Mouse (Mus musculus) midbrain, embryonic 14.5 days (tissue): ENCODE measurements around the gene 2900026A02Rik. TPM values are rescaled to one million over a fixed set of nuclear protein-coding genes. Genes with fewer than 3 reads are reported as not detected.

Source experiments
- ATAC-seq: fragments of 200-750 bp; cut with Nextera tagmentation; 2 replicates; pipeline ENCODE4 v1.8.0; 2017; ENCODE audit warnings: moderate number of reproducible peaks, moderate library complexity; ENCODE audit not compliant: low FRiP score, low TSS enrichment
- DNase-seq: peaks from one replicate; pipeline ENCODE4 v3.0.0-alpha.2; 2015
- H3K27ac ChIP-seq: fragments of 300-500 bp; sonication (generic); replicated peaks from 2 replicates; pipeline ENCODE4 v1.5.1; 2014; ENCODE audit warnings: mild to moderate bottlenecking, low read depth, low read length, moderate library complexity
- H3K27me3 ChIP-seq: fragments of 300-500 bp; sonication (generic); 2 replicates; pipeline ENCODE4 v1.6.1; 2014; ENCODE audit warnings: low read length, control low read depth, mixed read lengths; ENCODE audit not compliant: control insufficient read depth, insufficient read depth
- H3K36me3 ChIP-seq: fragments of 300-500 bp; sonication (generic); 2 replicates; pipeline ENCODE4 v1.6.1; 2014; ENCODE audit warnings: low read length, control low read depth; ENCODE audit not compliant: control insufficient read depth, insufficient read depth
- H3K4me1 ChIP-seq: fragments of 300-500 bp; sonication (generic); 2 replicates; pipeline ENCODE4 v1.6.1; 2014; ENCODE audit warnings: mild to moderate bottlenecking, antibody characterized with exemption, low read length, control low read depth; ENCODE audit not compliant: control insufficient read depth, insufficient read depth
- H3K4me2 ChIP-seq: fragments of 300-500 bp; sonication (generic); 2 replicates; pipeline ENCODE4 v1.6.1; 2014; ENCODE audit warnings: mild to moderate bottlenecking, low read length, moderate library complexity
- H3K4me3 ChIP-seq: fragments of 300-500 bp; sonication (generic); replicated peaks from 2 replicates; pipeline ENCODE4 v1.5.1; 2014; ENCODE audit warnings: low read depth, low read length
- H3K9ac ChIP-seq: fragments of 300-500 bp; sonication (generic); replicated peaks from 2 replicates; pipeline ENCODE4 v1.6.1; 2014; ENCODE audit warnings: mild to moderate bottlenecking, low read length, moderate library complexity
- H3K9me3 ChIP-seq: fragments of 300-500 bp; sonication (generic); 2 replicates; pipeline ENCODE4 v1.6.1; 2016; ENCODE audit warnings: low read length, control low read depth, mixed read lengths; ENCODE audit not compliant: control insufficient read depth
- WGBS: fragments of 180-500 bp; shearing (Covaris S2); extraction: QIAGEN DNeasy Blood & Tissue Kit; methylation state at CpG from one replicate; pipeline ENCODE4 v1.1.7; 2014; 5-methylcytosine and 5-hydroxymethylcytosine counted together
- polyA plus RNA-seq: library from polyadenylated mRNA; unstranded; fragments of >200 nt; fragmentation: Nextera tagmentation; extraction: Ambion mirVana; gene quantifications from 2 replicates; pipeline ENCODE4 v1.2.1, GENCODE M21; 2014

The 2900026A02Rik gene
- polyA plus RNA-seq, 1 experiment from 2014 or later: 2.1 TPM

GRCm38 (mm10) chr5:113041567-113042071 lies 179.4 kb downstream of the 2900026A02Rik start:
- Histone ChIP-seq H3K4me2 (no peak overlapping the region), H3K9me3 (no peaks in the 10 kb centered on the region), H3K27ac (peak overlapping the region; percentile 74), H3K36me3 (no peaks in the 10 kb centered on the region), H3K4me1 (peaks cover 11% of the 10 kb centered on the region), H3K9ac (no peak overlapping the region), H3K4me3 (no peak overlapping the region), H3K27me3 (no peaks in the 10 kb centered on the region)
- WGBS: 0% methylated on average over 5 of the region's 5 CpGs
- ATAC-seq (peak; percentile 91), DNase-seq (peak; percentile 83)

GRCm38 (mm10) chr5:113040776-113041175 lies 180.3 kb downstream of the 2900026A02Rik start:
- Histone ChIP-seq H3K9ac (no peak overlapping the region), H3K27ac (0 out of 2 replicates have a peak overlapping the region, but pooled peaks have one; percentile 20), H3K4me3 (no peak overlapping the region), H3K4me1 (peaks cover 12% of the 10 kb centered on the region), H3K4me2 (no peak overlapping the region), H3K9me3 (no peaks in the 10 kb centered on the region), H3K27me3 (no peaks in the 10 kb centered on the region), H3K36me3 (no peaks in the 10 kb centered on the region)
- ATAC-seq: no peak
- 76% methylated on average over 6 of the region's 6 CpGs for WGBS
- no peak for DNase-seq

- ATAC-seq (no peak), DNase-seq (no peak)
- H3K27me3 ChIP-seq: no peaks in the 10 kb centered on the region
- H3K9me3 ChIP-seq: no peaks in the 10 kb centered on the region
- no peak overlapping the region for H3K4me3 ChIP-seq
- no peak overlapping the region for H3K27ac ChIP-seq
- H3K4me1 ChIP-seq: peaks cover 25% of the 10 kb centered on the region
- no peaks in the 10 kb centered on the region for H3K36me3 ChIP-seq
- H3K9ac ChIP-seq: no peak overlapping the region
- no peak overlapping the region for H3K4me2 ChIP-seq
- WGBS: 72% methylated on average over 6 of the region's 6 CpGs
Measured at GRCm38 (mm10) chr5:113038601-113039000, 182.4 kb downstream of the 2900026A02Rik start.

Other genes starting within 250 kb of the 2900026A02Rik start
- 16.3 and 18.7 TPM in 2 replicates for gene Grk3, start 205.4 kb downstream of the 2900026A02Rik start, polyA plus RNA-seq
- gene Crybb2, start 151.1 kb downstream of the 2900026A02Rik start, polyA plus RNA-seq: not detected in 2 replicates
- gene Crybb3, start 139.7 kb downstream of the 2900026A02Rik start, polyA plus RNA-seq: 0.70 and 0.77 TPM in 2 replicates
- 0.15 TPM in 1 of 2 replicates, not detected in the other for gene Tmem211, start 5.7 kb upstream of the 2900026A02Rik start, polyA plus RNA-seq
- 15.2 and 15.6 TPM in 2 replicates for gene Sgsm1, start 89.5 kb upstream of the 2900026A02Rik start, polyA plus RNA-seq
- gene Aym1, start 136.1 kb upstream of the 2900026A02Rik start, polyA plus RNA-seq: not detected in 2 replicates